Mouse (Mus musculus) left cerebral cortex, postnatal 36 days (tissue): ENCODE data around the gene Mapre3. TPM values are rescaled to one million over a fixed set of nuclear protein-coding genes. Genes with fewer than 3 reads are reported as not detected.
A peak's percentile ranks its signal among the peaks of the same experiment; 100 is the strongest.

Experiments
- DNase-seq, 2 experiments: peaks; one replicate each; pipeline ENCODE4 v3.0.0; 2021 to 2022; ENCODE audit warnings: low spot score in 2 of 2, mixed read lengths in 1 of 2
- intact Hi-C: fragments of 180-260 bp; cut with DNase I; formaldehyde crosslinking; loops from one replicate; pipeline ENCODE4 v1.15.1; 2025
- total RNA-seq, 2 experiments: library from RNA; stranded (reverse); gene quantifications; 2 replicates each; pipeline ENCODE4 v1.2.3; 2021

Mapre3 gene
- total RNA-seq: 100 to 1,000 TPM; 223 to 238 TPM

DNA sequence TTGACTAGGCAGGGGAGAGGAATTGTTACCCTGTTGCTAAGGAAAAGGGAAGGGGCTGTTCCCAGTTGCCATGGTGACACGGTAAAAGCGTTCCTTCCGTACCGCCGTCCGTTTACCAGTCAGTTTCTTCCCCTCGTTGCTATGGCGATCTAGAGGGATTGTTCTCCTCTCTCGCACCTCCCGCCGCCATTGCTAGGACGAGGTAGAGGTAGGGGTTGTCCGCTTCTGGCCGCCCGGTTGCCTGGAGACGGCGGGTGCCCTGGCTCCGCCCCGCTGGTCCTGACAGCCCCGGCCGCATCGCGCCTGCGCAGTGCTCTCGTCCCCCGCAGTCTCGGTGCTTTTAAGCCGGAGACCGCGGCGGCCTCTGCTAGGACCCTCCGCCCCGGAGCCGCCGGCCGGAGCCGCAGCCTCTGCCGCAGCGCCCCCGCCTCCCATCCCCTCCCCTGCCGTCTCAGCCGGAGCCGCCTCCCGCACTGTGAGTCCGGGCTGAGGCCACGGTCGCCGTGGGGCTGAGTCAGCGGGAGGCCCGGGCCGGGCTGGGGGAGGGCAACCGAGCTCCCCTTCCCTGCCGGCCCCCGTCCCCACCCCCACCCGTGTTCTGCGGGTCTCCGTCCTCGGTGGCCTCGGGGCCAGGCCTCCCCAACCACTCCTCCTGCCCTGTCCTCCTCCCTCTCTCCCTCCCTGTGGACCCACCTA lies at the start of gene Mapre3:
TSS of gene Mapre3 (plus strand) at position 218 of the 696 bp plus-strand sequence.
- peak; percentile 93 to 95 for DNase-seq
- intact Hi-C loops: loop anchor here (5.0 kb wide), 1 partner anchor 188 kb away; no protein-coding TSS in a partner anchor

DNA sequence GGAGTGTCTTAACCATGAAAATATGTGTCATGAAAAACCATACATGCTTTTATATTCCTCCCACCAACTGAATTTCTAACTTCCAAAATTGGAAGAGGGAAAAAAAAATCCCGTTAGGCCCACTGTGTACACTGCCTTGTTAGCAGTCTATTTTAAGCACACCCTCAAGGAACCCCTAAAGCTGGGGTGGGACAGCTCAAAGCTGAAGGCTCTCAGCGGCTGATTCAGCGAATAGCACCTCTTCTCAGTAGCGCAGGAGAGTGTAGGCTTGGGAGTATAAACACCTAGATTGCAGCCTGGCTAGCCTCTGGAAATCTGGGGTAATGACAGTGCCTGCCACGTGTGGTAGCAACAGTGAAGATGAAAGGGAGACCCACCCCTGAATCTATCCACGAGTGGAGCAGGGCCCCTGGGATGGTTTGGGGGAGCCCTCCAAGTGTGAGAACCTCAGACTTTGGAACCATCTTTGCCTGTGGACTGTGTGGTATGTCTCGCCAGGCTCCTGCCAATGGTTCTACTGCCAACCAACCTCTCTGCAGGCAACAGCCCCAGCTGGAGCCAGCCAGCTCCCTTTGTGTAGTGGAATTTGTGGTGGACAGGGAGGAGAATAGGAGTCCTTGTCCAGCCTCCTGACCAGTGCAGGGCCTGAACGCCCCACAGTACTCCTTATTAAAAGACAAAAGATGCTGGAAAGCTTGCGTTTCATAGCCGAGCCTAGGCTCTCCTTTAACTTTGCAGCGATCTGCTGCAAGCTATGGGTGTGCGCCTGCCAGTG lies 48.7 kb upstream of the Mapre3 start:
- intact Hi-C loops: no loop called here
- DNase-seq: peak; percentile 25 to 35

DNA sequence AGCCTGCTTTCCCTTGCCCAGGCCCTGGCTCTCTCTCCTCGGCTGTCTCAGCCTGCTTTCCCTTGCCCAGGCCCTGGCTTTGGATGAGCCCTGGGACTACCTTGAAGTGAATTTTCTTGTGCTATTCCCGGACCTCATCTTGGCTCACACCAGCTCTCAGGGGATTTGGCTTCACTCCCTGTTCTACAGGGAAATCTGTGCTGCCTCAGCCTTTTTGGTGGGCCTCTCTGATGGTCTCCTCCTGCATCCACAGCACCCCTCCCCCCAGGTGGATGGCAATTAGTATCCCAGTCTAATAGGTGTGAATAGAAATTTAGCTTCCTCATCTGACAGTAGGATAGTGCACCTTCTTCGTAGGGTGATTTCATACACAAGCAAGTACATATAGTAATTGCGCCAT lies 46.4 kb upstream of the Mapre3 start:
- no peak for DNase-seq
- intact Hi-C loops: no loop called here

DNA sequence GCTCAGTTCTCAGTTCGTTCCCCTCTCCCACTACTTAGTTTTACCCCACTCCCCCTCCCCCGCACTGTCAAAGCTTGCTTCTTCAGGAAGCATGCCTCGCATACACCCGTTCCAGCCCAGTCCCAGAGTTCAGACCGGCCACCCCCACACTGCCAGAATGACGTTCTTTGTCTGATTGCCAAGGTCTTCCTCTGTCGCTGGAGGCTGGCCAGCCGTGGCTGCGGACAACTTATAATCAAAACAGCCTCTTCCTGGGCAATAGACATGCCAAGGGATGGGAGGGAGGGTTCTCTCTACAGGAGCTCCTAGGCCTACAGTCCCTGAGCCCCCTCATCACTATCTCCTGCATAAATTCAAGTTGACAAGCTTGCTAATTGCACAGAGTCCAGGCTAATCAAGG lies 45.8 kb upstream of the Mapre3 start:
- intact Hi-C loops: no loop called here
- no peak for DNase-seq

DNA sequence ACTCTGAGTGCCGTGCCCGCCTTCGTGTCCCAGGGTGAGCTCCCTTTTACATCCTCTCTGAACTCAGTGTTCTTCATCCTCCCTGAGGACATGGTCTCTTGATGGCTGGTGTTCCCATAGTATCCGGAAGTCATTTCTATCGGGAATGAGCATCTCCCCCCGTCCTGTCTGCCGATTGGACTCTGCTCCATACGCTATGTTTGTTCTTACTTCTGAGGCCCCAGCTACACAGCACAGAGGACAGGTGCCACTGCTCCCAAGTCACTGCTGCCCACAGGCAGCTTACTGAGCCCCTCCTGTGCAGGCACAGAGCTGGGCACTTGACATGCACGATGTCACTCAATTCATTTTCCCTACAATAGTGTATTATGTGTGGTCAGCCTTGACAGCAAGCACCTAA lies 45.4 kb upstream of the Mapre3 start:
- DNase-seq: no peak
- intact Hi-C loops: no loop called here

DNA sequence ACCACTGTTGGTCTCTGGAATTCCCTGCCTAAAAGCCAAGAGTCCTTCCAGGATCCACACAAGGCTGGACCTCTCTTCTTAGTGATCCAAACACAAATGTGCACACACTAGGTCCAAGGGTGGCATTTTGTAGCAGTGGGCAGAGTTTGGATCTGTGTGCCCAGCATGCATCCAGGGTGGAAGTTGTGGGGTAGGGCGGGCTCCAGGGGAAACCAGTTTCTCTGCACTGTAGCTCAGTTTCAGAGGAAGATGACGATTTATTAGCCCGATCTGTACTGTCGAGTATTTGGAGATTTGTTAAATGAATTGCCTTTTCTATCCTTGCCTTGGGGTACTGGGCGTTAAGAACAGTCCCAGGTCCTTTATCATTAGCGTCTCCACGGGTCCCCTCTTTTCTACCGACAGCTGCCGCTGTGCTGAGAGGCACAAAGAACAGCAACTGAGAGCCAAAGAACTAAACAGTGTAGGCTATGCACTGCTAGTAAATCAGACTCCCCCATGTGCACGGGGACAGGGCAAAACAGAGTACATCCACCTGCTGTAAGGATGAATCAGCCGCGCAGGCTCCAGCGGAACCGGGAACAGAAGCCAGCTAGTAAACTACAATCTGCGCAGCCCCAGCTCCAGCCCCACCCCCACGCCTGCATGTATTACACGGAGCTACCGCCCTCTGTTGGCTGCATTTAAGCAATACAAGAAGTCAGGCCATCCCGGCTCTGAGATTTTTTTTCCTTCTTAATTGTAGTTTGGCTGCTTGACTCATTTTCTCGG lies 39.7 kb upstream of the Mapre3 start:
- intact Hi-C loops: loop anchor here (1.0 kb wide), 2 partner anchors 22 to 65 kb away; no protein-coding TSS in a partner anchor

DNA sequence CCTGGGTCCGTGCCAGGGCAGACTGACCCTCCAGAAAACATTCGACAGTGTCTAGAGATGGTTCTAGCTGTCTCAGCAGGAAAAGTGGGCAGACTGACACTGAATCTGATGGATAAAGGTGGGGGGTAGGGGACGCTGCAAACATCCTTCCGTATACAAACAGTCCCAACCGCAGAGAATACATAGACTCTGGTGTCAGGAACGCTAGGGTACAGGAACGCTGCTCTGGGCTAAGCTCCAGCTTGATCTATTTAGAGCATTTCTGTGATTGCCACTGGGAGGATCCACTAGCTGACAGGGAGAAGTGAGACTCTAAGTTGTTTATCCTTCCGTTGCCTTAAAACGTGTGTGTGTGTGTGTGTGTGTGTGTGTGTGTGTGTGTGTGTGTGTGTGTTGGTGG lies 33.7 kb upstream of the Mapre3 start:
- intact Hi-C loops: no loop called here
- peak in 1 of 2 experiments; percentile 20 for DNase-seq

More for the DNA sequence above, 39.7 kb upstream of the Mapre3 start:
- peak; percentile 89 to 90 for DNase-seq

DNA sequence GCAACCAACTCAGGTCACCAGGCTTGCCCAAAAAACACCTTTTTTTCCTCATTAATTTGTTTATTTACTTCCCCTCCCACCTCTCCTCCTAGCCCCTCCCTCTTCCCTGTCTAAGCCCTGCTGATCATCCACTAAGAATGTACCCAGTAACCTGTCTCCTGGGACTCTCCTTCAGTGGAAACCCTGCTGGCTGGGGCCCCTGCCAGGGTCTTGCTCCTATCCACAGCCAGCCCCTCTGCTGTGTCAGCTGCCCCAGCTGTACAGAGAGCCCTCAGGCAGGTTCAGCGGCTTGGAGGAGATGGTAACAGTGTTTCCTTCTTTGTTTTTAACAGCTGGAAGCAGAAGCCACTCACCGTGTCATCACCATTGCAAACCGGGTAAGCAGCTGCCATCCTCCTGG lies 33.3 kb upstream of the Mapre3 start:
- intact Hi-C loops: no loop called here
- DNase-seq: no peak

DNA sequence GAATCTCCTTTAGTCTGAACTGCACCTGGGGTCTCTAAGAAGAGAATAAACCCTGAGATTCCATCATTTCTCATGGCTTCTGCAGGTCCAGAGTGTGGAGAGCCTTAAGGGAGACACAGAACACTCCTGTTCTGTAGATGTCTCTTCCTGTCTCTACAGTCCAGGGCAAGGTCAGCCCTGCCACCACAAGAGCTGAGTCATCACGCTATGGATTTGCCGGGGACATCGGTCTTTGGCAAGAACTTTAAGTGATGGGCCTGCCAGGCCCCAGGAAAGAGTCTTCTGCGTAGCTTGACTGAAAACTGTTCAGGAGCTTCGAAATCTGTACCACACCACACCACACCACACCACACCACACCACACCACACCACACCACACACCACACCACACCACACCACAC lies 27.1 kb upstream of the Mapre3 start:
- intact Hi-C loops: no loop called here
- no peak for DNase-seq

DNA sequence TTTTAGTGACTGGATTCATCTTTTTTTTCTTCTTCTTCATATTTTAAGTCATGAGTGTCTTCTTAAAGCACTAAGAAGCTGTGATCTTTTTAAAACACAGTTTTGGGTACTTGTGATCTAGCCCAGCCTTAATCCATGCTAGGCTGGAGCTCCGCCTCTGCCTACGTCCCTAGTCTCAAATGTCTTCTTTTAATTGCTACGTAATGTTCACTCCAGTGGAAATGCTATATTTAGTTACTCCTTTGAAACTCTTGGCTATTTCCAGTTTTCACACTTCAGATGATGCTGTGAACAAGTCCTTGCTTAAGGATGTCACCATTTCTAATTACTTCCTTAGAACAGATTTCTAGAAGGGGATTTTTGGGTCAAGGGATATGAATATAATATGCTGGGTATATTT lies 24.4 kb upstream of the Mapre3 start:
- no peak for DNase-seq
- intact Hi-C loops: loop anchor here (10.0 kb wide), 1 partner anchor 575 kb away; no protein-coding TSS in a partner anchor

DNA sequence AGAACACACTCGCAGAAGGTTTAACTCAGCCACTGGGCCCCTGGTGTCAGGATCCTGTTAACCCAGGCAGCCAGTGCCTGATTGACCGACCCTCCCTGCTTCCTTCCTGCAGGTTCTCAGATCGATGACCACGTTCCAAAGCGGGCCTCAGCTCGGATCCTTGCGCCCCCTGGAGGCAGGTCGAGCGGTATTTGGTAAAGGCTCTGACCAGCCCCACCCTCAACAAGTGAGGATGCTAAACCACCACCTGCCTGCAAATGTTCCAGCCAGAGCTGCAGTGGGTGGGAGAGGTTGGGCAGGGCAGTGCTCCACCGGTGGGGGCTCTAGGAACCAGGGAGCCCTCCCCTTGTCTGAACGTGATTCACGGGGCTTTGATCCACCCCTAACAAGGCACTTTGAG lies 18.3 kb upstream of the Mapre3 start:
- DNase-seq: peak; percentile 71
- intact Hi-C loops: loop anchor here (1.0 to 10.0 kb wide), 3 partner anchors 21 to 581 kb away; partner anchors contain the start of gene Dpysl5

DNA sequence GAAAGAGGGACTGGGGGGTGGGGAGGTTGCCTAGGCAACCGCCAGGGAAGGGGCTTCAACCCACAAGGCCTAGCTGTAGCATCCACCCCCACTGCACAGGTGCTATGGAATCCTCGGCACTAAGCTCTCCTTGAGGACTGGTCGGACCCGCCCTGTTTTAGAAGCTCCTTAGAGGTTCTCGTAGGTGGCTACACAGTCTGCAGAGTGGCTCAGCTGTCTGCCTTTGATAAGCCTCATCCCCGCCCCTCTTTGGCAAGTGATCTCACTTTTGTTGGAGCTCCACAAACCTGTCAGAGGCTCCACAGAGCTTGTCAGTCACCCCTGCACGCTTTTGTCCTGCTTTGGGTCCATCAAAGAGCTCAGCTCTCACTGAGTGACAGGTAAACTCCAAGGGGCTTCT lies 17.0 kb upstream of the Mapre3 start:
- no peak for DNase-seq
- intact Hi-C loops: loop anchor here (5.0 to 10.0 kb wide), 2 partner anchors 85 to 583 kb away; partner anchors contain the start of gene Dpysl5

DNA sequence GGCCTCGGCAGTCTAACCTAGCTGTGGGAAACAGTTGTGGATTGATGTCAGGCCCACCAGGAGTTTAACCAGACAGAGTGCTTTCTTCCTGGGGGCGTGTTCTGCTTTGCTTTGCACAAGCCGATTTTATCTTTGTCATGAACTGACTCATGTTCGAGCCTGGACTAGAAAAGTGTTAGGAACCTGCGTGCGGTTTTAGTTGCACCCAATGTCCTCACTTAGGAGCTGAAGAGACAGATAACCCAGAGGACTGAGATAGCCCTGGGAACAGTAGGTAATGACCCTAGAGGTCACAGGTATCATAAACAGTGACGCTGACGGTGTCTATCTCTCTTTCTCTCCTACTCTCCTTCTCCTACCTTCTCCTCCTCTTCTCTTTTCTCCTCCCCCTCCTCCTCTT lies 16.5 kb upstream of the Mapre3 start:
- DNase-seq: no peak
- intact Hi-C loops: loop anchor here (5.0 to 10.0 kb wide), 2 partner anchors 86 to 583 kb away; partner anchors contain the start of gene Dpysl5

DNA sequence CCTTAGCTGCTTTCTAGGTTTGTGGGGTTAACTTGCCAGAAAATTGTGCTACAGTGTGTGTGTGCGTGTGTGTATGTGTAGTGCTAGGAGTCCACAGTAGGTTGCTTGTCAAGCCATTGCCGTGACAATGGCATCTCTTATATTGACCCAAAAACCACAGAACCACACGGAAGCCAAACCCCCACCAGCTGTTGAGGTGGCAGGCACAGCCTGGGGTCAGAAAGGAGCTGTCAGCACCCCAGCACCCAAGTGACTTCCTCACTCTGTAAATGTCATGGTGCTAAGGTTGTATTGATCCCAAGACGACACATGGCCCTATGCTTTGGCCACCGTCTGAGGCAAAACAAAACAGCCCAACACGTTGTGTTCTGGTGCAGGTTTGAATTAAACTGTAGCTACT lies 15.5 kb upstream of the Mapre3 start:
- intact Hi-C loops: loop anchor here (5.0 to 10.0 kb wide), 2 partner anchors 87 to 584 kb away; partner anchors contain the start of gene Dpysl5
- no peak for DNase-seq

DNA sequence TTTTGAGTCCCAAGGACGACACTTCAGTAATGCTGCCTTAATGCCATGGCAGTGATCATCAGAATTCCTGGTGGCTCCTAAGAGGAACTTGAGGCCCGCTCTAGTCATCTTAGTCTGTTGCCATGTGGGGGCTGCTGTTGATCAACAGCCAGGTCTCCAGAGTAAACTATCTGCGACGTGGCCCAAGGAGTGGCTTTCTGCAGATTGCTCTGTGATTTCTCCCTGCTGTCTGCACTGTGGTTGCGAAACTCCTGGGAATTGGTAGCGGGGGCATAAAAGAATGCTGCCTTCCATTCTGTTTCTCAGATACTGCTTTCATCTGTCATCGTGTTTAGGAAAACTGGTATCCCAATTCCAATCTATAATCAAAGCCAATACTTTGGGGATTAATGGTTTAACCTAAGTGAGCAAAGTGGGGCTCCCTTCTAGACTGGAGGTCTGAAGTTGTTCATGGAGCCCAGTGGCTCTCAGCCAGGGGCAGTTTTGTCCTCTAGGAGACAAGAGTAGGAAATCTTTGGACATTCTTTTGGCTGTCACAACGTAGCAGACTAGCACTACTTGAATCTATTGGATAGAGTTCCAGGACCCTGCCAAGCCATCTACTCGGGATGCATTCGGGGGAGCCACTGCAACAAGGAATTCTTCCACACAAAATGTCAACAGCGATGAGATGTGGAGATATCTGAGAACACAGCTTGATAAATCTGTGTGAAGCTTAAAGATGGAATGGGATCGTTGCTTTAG lies 11.5 kb upstream of the Mapre3 start:
- intact Hi-C loops: no loop called here
- DNase-seq: no peak

DNA sequence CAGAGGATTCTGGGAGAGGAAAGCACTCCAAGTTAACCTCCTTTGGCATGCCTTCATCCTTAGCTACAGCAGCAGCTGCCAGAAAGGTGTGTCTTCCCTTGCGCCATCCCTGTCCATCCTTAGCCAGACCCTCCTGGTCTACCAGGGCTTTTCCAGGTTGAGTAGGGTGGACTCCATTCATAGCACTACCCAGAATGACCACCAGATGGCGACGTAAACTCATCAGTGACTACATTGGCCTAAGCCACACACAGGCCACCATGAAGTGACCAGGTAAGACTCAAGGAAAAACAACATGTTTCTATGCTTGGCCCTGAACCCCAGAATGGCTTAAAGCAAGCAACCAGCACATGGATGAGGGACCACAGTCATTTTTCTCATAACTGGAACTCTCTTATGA lies 8.3 kb upstream of the Mapre3 start:
- intact Hi-C loops: loop anchor here (2.0 to 5.0 kb wide), 3 partner anchors 51 to 109 kb away; partner anchors contain the start of gene Agbl5
- peak; percentile 77 to 87 for DNase-seq

DNA sequence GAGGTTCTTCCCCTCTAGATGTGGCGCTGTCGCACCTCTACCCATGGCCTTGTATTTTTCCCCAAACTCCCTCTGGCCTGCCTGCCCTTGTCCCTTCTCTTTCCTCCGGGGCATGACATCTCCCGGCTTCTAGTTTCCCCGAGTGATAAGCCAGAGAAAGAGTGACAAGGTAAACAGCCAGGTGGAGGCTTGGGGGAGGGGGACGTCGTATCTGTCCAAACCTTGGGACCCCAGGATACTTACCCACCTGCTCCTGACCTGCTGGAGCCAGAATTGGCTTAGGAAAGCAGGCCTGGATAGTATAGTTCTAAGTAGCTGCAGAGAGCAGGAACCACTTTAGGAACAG lies 652 bp downstream of the Mapre3 start:
- DNase-seq: peak in 1 of 2 experiments; percentile 34
- intact Hi-C loops: no loop called here

DNA sequence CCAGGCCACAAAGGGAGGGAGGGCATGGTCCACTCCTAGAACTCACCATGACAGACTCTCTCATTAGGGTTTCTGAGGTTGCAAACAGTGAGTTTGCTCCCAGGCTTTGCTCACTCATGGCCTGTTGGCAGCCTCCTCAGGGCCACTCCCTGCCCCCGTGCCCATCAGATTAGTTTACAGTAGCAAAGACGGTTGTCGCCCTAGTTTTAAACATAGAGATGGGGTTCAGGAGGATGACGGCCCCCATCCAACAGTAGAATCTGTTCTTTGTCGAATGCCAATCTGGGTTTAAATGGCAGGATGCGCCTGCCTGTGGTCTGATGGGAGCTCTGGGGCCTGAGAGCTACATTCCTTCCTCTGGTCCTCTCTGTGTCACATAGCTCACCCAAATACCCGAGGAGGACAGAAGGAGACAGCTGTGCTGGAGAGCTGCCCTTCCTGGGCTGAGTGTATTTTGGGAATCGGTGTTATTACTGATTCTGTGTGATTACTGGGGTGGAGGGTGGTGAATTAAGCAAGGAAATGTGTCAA lies 1.9 kb downstream of the Mapre3 start:
- intact Hi-C loops: no loop called here
- DNase-seq: no peak

DNA sequence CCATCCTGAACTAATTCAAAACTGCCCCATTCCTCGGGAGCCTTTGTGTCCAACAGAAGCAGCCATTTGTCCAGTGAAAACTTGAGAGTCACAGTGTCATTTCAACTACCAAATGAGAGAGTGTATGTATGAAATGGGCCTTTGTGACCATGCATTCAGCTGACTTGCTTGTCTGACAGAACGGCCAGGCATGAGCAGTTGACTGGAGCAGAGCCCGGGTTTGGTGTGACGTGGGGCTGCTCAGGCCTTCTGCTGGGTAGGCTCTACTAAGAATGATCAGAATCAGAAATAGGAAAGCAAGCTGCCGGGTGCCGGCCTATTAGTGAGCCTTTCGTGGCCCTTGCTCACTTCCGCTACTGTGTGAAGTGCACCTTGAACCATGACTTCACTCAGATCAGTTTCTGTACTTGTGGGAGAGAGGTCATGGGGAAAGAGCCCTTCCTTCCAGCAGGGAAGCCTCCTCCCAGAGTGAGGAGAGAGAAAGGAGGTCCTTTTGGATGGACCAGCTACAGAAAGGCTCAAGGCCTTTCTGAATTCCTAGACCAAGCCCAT lies 4.4 kb downstream of the Mapre3 start:
- DNase-seq: no peak
- intact Hi-C loops: no loop called here
